Mouse (Mus musculus) neutrophil, adult 59 days (primary cell): Measurements from ENCODE around the gene Arhgap24. TPM values are rescaled to one million over a fixed set of nuclear protein-coding genes. Genes with fewer than 3 reads are reported as not detected.

ENCODE experiments used
- total RNA-seq, 2 experiments: library from RNA; stranded (reverse); gene quantifications; 1 replicate in 1 of 2; 2 replicates in 1 of 2; pipeline ENCODE4 v1.2.4; 2023

Gene Arhgap24
- 10 to 100 TPM; 22.9 to 23.5 TPM for total RNA-seq

DNA sequence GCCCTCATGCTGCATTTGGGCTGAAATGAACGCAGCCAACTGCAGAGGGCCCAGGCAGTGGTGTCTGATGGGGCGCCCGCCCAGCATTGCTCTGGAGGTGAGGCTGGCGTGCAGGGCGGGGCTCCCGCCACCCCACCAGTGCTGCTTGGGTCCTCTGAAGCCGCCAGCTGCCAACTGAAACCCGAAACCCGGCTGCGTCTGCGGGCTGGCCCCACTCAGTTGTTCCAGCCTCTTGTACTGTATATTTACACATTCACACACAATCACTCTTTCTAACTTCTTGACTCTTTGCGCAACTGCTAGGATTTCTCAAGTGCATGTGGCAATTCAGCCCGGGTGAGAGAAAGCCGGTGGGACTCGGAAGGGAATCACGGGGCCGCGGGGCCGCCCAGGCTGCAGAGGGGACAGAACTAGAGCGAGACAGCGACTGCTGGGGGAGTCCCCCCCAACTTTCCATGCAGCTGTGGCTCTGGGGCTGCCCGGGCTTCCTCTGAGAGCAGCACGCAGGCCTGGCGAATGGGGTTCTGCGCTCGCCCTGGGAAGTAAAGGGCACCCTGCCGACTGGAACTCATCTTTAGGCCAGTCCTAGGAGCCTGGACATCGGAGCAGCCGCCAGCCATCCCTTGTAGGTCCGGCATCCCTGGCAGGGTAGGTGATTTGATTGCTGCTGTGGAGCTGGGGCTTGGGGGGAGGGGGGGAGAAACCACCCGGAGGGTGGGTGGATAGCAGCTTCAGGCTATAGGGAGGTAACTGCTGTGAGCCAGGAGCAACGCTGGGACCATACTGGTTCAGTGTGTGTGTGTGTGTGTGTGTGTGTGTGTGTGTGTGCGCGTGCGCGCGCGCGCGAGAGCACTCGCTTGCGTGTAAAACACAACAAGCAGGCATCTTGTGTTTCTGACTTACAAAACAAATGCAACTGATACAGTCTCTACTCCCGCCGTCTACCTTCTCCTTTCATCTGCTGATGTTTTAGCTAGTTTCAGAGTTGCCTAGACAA is at the start of gene Arhgap24:
TSS of gene Arhgap24 (plus strand) at position 177 of the 997 bp plus-strand sequence.

